Mouse (Mus musculus): ENCODE data around the gene Stx6. TPM values are rescaled to one million over a fixed set of nuclear protein-coding genes. Genes with fewer than 3 reads are reported as not detected.

The Stx6 gene
- polyA plus RNA-seq, 1 experiment from 2014 or later = 82.4 TPM

DNA sequence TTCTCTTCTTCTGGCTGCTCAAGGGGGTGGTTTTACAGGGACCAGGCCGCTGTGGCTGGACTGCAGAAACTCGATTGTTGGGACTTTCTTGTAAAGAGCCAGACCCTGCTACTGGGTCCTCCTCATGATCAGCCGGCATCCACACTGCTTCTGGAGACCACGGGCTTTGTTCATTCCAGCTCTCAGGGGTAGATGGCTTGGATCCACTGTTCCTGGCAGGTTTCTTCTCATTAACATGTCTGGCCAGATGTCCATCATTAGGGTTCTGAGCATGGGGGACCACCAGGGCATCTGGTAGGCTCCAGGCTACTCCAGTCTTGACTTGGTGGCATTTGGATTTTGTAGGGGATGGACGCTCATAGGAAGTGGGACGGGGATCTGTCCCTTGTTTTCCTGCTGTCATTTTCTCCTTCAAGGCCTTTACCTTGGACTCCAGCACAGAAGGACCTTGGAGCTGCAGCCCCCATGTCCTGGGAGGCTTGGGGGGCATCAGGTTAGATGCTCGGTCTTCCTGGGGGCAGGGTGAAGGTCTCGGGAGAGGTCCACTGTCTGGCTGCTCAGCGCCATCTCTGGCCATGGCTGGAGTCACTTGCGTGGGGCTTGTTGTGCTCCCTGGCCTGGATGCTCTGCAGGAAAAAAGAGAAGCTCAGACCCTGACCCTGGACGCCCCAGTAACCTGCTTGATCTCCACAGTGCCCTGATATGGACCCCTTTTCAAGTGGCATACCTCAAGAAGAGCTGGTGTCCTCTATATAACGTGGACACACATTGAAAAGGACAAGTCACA, 83.4 kb downstream of the Stx6 start:
- 84% methylated on average over 12 of the region's 12 CpGs for WGBS

DNA sequence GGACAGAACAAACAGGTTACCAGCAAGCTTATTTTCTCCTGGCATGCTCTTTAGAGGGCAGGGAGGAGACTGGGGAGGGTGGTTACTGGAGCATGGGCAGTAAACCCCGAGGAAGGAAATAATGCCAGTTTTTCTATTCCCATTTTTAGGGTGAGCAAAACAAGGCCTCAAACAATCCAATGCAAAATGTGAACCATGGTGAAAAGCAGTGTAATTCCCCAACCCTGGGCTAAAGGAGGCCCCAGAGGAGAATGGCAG, 83.9 kb downstream of the Stx6 start:
- Histone ChIP-seq H3K9ac (no peak overlapping the region), H3K4me1 (peaks cover 57% of the 10 kb centered on the region), H3K9me3 (replicated peaks) (no peaks in the 10 kb centered on the region), H3K27ac (no peak overlapping the region), H3K4me2 (no peak overlapping the region), H3K4me3 (replicated peaks) (no peak overlapping the region), H3K36me3 (peaks cover 23% of the 10 kb centered on the region), H3K27me3 (0 out of 2 replicates have a peak, but pooled peaks cover 9% of the 10 kb centered on the region)
- ATAC-seq (replicated peaks; ENCODE audit: low FRiP score) = no peak
- 36% methylated on average over 1 of the region's 1 CpGs for WGBS

More for the DNA sequence above, 83.4 kb downstream of the Stx6 start:
- Histone ChIP-seq H3K9ac (no peak overlapping the region), H3K9me3 (replicated peaks) (no peaks in the 10 kb centered on the region), H3K4me2 (no peak overlapping the region), H3K4me3 (replicated peaks) (no peak overlapping the region), H3K4me1 (peaks cover 57% of the 10 kb centered on the region), H3K27me3 (0 out of 2 replicates have a peak, but pooled peaks cover 9% of the 10 kb centered on the region), H3K36me3 (peaks cover 23% of the 10 kb centered on the region), H3K27ac (no peak overlapping the region)
- ATAC-seq (replicated peaks; ENCODE audit: low FRiP score) = no peak

DNA sequence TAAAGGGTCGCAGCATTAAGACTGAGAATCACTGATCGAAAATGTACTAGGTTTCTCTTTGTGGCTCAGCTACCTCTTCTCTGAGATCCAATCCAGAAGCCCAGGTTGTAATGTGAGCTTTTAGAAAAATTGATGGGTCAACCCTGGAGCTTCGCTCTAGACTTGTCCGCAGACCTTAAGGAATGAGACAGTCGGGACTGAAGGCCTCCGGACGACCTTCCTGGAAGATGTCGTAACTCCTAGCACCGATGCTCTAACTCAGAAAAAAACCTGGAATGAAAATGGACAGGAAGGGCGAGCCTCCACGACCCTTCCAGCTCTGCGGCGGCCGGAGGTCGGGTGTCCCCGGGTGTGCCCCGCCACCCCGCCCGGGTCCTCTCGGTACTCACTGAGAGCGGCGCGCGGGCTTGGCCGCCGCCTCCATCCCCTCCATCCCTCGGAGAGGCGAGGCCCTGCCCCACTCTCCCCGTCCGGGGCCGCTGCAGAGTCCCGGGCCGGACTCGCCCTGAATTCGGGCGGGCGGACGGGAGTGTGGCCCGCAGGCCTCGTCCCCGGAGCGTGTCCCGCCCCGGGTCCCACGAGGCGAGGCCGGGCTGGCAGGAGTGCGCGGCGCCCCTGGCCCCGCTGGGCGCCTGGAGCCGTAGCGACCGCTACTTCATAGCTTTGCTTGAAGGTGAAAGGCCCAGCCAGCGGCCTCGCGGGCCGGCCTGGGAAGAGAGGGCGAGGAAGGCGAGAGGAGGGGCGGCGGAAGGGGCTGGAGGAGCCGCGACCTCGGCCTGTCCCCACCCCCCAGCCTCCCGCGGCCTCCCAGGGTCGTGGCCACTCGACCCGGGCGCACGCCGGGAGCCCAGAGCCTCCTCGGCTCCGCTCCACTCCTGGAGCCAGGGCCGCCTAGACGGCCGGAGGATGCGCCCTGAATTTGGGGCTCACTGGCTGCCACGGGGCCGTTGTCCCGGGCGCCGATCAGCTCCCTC, 85.6 kb downstream of the Stx6 start, which contains the start of gene BC034090:
Gene BC034090, minus strand, starts transcription at position 648 of the 974 bp plus-strand sequence.
- Histone ChIP-seq H3K4me1 (peaks cover 42% of the 10 kb centered on the region), H3K27me3 (0 out of 2 replicates have a peak, but pooled peaks cover 9% of the 10 kb centered on the region), H3K27ac (peak within 1 kb of the TSS; percentile 61), H3K9ac (peak within 1 kb of the TSS; percentile 68), H3K4me3 (replicated peaks) (peak within 1 kb of the TSS; percentile 55), H3K36me3 (peaks cover 23% of the 10 kb centered on the region), H3K9me3 (replicated peaks) (no peaks in the 10 kb centered on the region), H3K4me2 (peak within 1 kb of the TSS; percentile 77)
- 2% methylated on average over 76 of the region's 85 CpGs for WGBS
- ATAC-seq (replicated peaks; ENCODE audit: low FRiP score) = peak; percentile 84

DNA sequence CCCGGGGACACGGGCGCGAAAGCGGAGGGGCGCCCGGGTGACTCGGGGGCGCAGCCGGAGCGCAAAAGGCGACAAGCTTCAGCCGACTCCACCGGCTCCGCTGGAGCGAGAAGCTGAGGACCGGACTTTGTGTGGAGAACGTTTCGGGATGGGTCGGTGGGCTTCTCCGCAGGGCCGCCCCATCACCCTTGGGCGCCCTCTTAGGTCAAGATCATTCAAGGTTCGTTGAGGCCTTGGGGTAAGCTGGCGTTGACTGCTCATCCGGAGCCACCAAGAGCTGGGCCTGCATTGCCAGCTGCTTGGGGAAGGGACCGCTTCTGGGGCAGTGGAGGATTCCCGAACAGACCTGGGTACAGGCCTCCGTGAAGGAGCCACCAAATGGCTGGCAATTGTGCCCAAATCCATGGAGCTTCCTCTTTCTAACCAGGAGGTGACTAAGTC, 86.3 kb downstream of the Stx6 start:
- ATAC-seq (replicated peaks; ENCODE audit: low FRiP score) = peak; percentile 38
- 4% methylated on average over 29 of the region's 29 CpGs for WGBS

DNA sequence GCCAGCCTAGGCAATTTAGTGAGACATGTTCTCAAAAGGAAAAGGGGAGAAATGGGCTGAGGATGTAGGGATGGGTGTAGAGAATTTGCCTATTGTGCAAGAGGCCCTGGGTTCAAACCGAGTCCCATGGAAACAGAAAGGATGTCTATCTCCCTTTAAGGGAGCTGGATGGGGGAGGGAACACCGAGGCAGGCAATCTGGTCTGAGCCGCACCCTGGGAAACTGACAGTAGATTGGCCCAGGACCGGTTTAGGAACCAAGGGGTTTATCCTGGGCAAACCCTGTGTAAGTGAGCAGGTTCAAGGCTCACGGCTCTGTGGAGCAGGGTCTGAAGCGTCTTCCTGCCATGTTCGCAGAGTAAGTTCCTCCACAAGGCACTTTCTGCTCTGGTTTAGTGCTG, 87.0 kb downstream of the Stx6 start:
- 0 out of 2 replicates have a peak overlapping the region, but pooled peaks have one; percentile 61 for H3K27ac ChIP-seq
- H3K9me3 ChIP-seq (replicated peaks) = no peaks in the 10 kb centered on the region
- H3K4me2 ChIP-seq = peak overlapping the region; percentile 77
- H3K27me3 ChIP-seq = peaks cover 9% of the 10 kb centered on the region; the same call in 1 of the 2 replicates
- peak overlapping the region; percentile 55; the same call in 1 of the 2 replicates for H3K4me3 ChIP-seq (replicated peaks)
- H3K4me1 ChIP-seq = peaks cover 30% of the 10 kb centered on the region
- H3K36me3 ChIP-seq = peaks cover 14% of the 10 kb centered on the region
- WGBS = 60% methylated on average over 7 of the region's 7 CpGs
- ATAC-seq (replicated peaks; ENCODE audit: low FRiP score) = no peak
- no peak overlapping the region for H3K9ac ChIP-seq

More for the DNA sequence above, 86.3 kb downstream of the Stx6 start:
- Histone ChIP-seq H3K4me2 (peak overlapping the region; percentile 77), H3K27ac (peak overlapping the region; percentile 61), H3K4me1 (peaks cover 35% of the 10 kb centered on the region), H3K4me3 (replicated peaks) (peak overlapping the region; percentile 55), H3K9me3 (replicated peaks) (no peaks in the 10 kb centered on the region), H3K27me3 (0 out of 2 replicates have a peak, but pooled peaks cover 9% of the 10 kb centered on the region), H3K36me3 (peaks cover 20% of the 10 kb centered on the region), H3K9ac (peak overlapping the region; percentile 68)

DNA sequence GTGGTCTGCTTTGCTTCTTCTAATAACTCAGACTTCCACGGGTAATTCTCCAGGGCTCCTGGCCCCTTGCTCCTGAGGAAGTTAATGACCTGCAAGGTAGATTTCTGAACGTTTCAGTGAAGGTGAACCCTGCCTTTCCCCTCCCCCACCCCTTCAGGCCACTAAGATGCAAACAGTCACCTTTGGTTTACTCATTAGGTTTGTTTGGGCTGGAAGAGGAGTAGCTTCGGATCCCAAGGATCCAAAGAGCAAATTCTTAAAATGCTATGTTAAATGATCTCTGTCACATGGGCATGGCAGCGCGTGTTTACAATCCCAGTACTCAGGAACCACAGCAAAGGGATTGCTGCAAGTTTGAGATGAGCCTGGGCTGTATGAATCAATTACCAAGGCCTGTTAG, 88.9 kb downstream of the Stx6 start:
- Histone ChIP-seq H3K4me1 (peaks cover 34% of the 10 kb centered on the region), H3K4me3 (replicated peaks) (no peak overlapping the region), H3K27me3 (peaks cover 7% of the 10 kb centered on the region; the same call in 1 of the 2 replicates), H3K9me3 (replicated peaks) (no peaks in the 10 kb centered on the region), H3K27ac (peak overlapping the region; percentile 71), H3K4me2 (no peak overlapping the region), H3K9ac (no peak overlapping the region), H3K36me3 (no peaks in the 10 kb centered on the region)
- no peak for ATAC-seq (replicated peaks; ENCODE audit: low FRiP score)
- 29% methylated on average over 5 of the region's 5 CpGs for WGBS

DNA sequence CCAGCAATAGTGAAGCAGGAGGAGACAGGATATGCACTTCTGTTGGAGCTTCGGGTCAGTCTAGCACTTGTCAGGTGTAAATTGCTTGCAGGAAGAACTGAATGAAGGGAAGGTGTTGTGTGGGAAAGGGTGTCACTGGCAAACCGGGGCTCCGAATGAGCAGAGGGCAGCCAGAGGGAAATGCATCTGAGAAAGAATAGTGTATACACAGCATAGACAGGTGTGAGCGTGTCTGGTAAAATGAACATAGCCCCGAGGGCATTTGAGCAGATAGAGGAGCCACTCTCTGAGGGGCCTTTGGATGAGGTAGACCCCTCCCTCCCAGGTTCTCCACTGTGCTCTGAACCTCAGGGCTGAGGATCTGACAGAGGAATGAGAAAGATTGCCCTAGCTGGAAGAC, 89.5 kb downstream of the Stx6 start:
- no peak overlapping the region for H3K4me3 ChIP-seq (replicated peaks)
- peak overlapping the region; percentile 71 for H3K27ac ChIP-seq
- H3K27me3 ChIP-seq = peaks cover 5% of the 10 kb centered on the region; the same call in 1 of the 2 replicates
- no peak overlapping the region for H3K9ac ChIP-seq
- ATAC-seq (replicated peaks; ENCODE audit: low FRiP score) = no peak
- peaks cover 39% of the 10 kb centered on the region for H3K4me1 ChIP-seq
- H3K4me2 ChIP-seq = no peak overlapping the region
- 48% methylated on average over 5 of the region's 5 CpGs for WGBS
- H3K36me3 ChIP-seq = no peaks in the 10 kb centered on the region
- no peaks in the 10 kb centered on the region for H3K9me3 ChIP-seq (replicated peaks)

DNA sequence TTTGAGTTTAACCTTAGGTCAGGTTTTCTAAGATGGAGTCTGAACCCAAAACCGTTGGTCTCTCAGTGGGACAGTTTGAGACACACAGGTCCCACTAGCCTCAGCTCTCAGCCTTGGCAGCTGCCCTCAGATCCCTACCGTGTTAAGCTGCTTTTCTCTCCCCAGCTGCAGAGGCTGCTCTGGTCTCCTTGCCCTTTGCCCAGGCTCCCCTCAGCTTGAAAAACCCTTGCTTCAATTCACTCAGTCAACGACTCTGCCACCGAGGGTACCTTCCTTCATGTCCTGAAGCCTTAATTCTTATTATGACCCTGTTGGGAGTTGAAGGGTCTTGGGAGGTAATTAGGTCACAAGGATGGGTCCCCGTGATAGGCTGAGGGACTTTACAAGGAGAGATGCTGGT, 91.4 kb downstream of the Stx6 start:
- peaks cover 27% of the 10 kb centered on the region for H3K4me1 ChIP-seq
- H3K27me3 ChIP-seq = peaks cover 4% of the 10 kb centered on the region; the same call in 1 of the 2 replicates
- H3K9ac ChIP-seq = no peak overlapping the region
- H3K27ac ChIP-seq = no peak overlapping the region
- H3K4me2 ChIP-seq = no peak overlapping the region
- 35% methylated on average over 5 of the region's 5 CpGs for WGBS
- no peaks in the 10 kb centered on the region for H3K36me3 ChIP-seq
- H3K4me3 ChIP-seq (replicated peaks) = no peak overlapping the region
- ATAC-seq (replicated peaks; ENCODE audit: low FRiP score) = no peak
- no peaks in the 10 kb centered on the region for H3K9me3 ChIP-seq (replicated peaks)

DNA sequence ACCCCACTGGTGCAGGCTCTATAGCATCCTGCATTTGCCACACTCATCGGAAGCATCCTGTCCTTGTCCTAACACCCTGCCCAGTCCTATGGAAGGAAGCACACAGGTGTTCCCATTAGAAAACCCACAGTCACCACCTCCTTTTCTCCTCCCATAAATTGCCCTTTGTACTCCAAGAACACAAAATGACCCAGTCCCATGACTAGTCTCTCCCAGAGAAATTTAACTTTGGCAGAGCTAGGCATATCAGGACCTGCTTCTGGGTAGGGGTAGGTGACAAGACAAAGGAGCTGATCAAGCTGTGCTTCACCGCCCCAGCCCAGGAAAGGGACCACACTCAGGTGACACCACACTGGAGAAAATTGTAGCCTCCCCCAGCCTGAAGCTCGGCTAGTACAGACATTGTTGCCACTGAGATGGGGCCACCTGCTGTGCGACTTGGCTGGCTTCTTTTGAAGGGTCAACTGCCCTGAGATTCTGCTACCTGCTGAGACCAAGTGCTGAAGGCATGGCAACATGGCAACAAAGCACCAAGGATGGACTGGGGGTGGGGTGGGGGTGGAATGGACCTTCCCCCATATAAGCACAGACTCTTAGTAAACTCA, 92.1 kb downstream of the Stx6 start:
- WGBS = 52% methylated on average over 4 of the region's 4 CpGs
- Histone ChIP-seq H3K27ac (no peak overlapping the region), H3K9ac (no peak overlapping the region), H3K4me3 (replicated peaks) (no peak overlapping the region), H3K4me2 (no peak overlapping the region), H3K36me3 (no peaks in the 10 kb centered on the region), H3K9me3 (replicated peaks) (no peaks in the 10 kb centered on the region), H3K4me1 (peaks cover 20% of the 10 kb centered on the region), H3K27me3 (no peaks in the 10 kb centered on the region; the same call in 1 of the 2 replicates)
- ATAC-seq (replicated peaks; ENCODE audit: low FRiP score) = no peak

DNA sequence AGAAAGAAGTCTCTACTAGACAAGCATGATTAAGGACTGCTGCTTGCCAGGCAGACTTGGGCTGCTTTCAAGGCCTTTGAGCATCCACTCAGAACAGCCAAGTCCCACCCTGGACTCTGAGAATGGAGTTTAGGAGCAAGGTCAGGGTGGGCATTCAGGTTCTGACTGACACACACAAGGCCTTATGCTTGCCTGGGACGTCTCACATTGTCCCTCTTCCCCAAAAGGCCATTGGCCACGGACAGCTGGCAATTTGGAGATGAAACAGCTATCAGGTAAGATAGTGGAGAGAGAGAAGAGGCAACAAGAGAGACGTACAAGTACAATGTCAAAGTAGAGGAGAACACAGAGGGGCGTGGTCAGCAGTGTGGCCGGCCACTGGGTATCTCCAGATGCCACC, 93.1 kb downstream of the Stx6 start:
- no peaks in the 10 kb centered on the region for H3K9me3 ChIP-seq (replicated peaks)
- WGBS = 86% methylated on average over 5 of the region's 5 CpGs

DNA sequence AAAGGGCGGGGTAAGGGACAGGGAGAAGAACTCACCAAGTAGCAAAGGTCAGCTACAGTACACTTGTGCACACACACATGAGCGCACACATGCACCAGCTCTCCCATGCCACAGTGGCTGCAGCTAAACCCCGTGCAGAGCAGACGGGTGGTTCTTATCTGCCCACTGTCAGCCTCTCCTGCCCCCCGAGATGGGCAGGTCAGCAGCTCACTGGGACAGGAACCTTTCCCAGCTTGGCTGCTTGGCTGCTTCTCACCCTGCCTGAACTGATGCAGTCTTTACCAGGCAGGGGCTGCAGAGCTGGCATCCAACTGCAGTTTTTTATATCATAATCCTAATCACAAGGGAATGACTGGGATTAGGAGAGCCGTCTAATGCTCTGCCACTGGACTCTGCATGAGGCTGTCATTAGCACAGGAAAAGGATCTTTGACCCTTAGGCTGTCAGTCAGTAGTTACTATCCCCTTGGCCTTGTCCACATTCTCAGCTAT, 94.2 kb downstream of the Stx6 start:
- WGBS = 21% methylated on average over 6 of the region's 6 CpGs
- Histone ChIP-seq H3K9me3 (replicated peaks) (no peaks in the 10 kb centered on the region), H3K27me3 (no peaks in the 10 kb centered on the region; the same call in 1 of the 2 replicates), H3K4me2 (no peak overlapping the region), H3K4me1 (peaks cover 12% of the 10 kb centered on the region), H3K4me3 (replicated peaks) (no peak overlapping the region), H3K9ac (no peak overlapping the region), H3K27ac (no peak overlapping the region), H3K36me3 (no peaks in the 10 kb centered on the region)
- peak; percentile 75 for ATAC-seq (replicated peaks; ENCODE audit: low FRiP score)

More for the DNA sequence above, 93.1 kb downstream of the Stx6 start:
- Histone ChIP-seq H3K27ac (no peak overlapping the region), H3K36me3 (no peaks in the 10 kb centered on the region), H3K9ac (no peak overlapping the region), H3K4me2 (no peak overlapping the region), H3K27me3 (no peaks in the 10 kb centered on the region; the same call in 1 of the 2 replicates), H3K4me1 (peaks cover 18% of the 10 kb centered on the region), H3K4me3 (replicated peaks) (no peak overlapping the region)
- ATAC-seq (replicated peaks; ENCODE audit: low FRiP score) = no peak
